8 mouse cellular contexts compared by ENCODE assay signal in genomic region chr2:170418748-170419147, GRCm38 (mm10). TPM values are rescaled to one million over a fixed set of nuclear protein-coding genes. Genes with fewer than 3 reads are reported as not detected.
A peak's percentile ranks its signal among the peaks of the same experiment; 100 is the strongest.
DNase-seq lines count a peak whose midpoint lies in the region; ATAC-seq and TF ChIP-seq lines count a peak whose summit lies in the region.

No protein-coding gene starts in this region.

- peak; percentile 65 to 79 for DNase-seq in cerebellum, postnatal 10 days
- peak; percentile 38 for DNase-seq in kidney, postnatal 10 days
- DNase-seq in ES-CJ7 (ENCODE audit: low read depth, low spot score) = peak; percentile 68
- peak; percentile 69 for DNase-seq in hindbrain, postnatal 0 days (ENCODE audit: low spot score)
- DNase-seq in splenic B cell, adult 2 months (ENCODE audit: low read depth, low spot score) = peak; percentile 18
- no peak for DNase-seq in Muller cell, postnatal 12 days (ENCODE audit: inconsistent ontology term)

- H3K27me3 ChIP-seq in kidney, embryonic 15.5 days = no peaks in the 10 kb centered on the region
- no peaks in the 10 kb centered on the region for H3K27me3 ChIP-seq in hindbrain, postnatal 0 days (ENCODE audit: insufficient read depth, low read length)
- H3K27me3 ChIP-seq in splenic B cell, adult 2 months (ENCODE audit: control insufficient read depth, insufficient read depth, low read length, poor library complexity, severe bottlenecking) = no peaks in the 10 kb centered on the region

- 47% methylated on average over 10 of the region's 10 CpGs for WGBS in kidney, embryonic 15.5 days
- WGBS in hindbrain, postnatal 0 days = 50% methylated on average over 10 of the region's 10 CpGs

- no peak overlapping the region for H3K4me2 ChIP-seq in kidney, embryonic 15.5 days
- H3K4me2 ChIP-seq in hindbrain, postnatal 0 days (ENCODE audit: low read depth, low read length) = no peak overlapping the region

- ATAC-seq in cerebellum, adult (ENCODE audit: insufficient number of reproducible peaks, low FRiP score, low TSS enrichment) = no peak
- no peak for ATAC-seq in kidney, embryonic 15.5 days (replicated peaks; ENCODE audit: low FRiP score)
- ATAC-seq in hindbrain, postnatal 0 days = no peak

- H3K36me3 ChIP-seq in kidney, embryonic 15.5 days = no peaks in the 10 kb centered on the region
- no peaks in the 10 kb centered on the region for H3K36me3 ChIP-seq in hindbrain, postnatal 0 days (ENCODE audit: insufficient read depth, low read length)
- H3K36me3 ChIP-seq in splenic B cell, adult 2 months (ENCODE audit: control insufficient read depth, insufficient read depth, low read length, poor library complexity, severe bottlenecking) = no peaks in the 10 kb centered on the region

- no peak overlapping the region for H3K4me3 ChIP-seq in kidney, embryonic 15.5 days (replicated peaks)
- H3K4me3 ChIP-seq in hindbrain, postnatal 0 days (ENCODE audit: low read length) = no peak overlapping the region

- H3K4me1 ChIP-seq in kidney, embryonic 15.5 days = no peaks in the 10 kb centered on the region
- no peaks in the 10 kb centered on the region for H3K4me1 ChIP-seq in hindbrain, postnatal 0 days (ENCODE audit: insufficient read depth, low read length)

- no peaks in the 10 kb centered on the region for H3K9me3 ChIP-seq in kidney, embryonic 15.5 days (replicated peaks)
- H3K9me3 ChIP-seq in hindbrain, postnatal 0 days (ENCODE audit: low read length) = no peaks in the 10 kb centered on the region

- no peak overlapping the region for H3K9ac ChIP-seq in kidney, embryonic 15.5 days
- H3K9ac ChIP-seq in hindbrain, postnatal 0 days (replicated peaks; ENCODE audit: low read length) = no peak overlapping the region

- peak; percentile 76 for TF ChIP-seq CTCF in hindbrain, postnatal 0 days (IDR thresholded peaks at IDR 0.05; ENCODE audit: low read depth)

- no peak overlapping the region for H3K27ac ChIP-seq in kidney, embryonic 15.5 days
- no peak overlapping the region for H3K27ac ChIP-seq in hindbrain, postnatal 0 days

RNA-seq across cellular contexts. Expression of gene Bcas1, which starts 8.9 kb away (rescaled TPM):
- 0.58 and 1.7 TPM in 2 replicates for polyA plus RNA-seq in kidney, embryonic 15.5 days (2015; fragmentation: Nextera tagmentation; extraction: Ambion mirVana)
- total RNA-seq in hindbrain, postnatal 0 days (2014; rRNA removed) = 22.6 and 40.6 TPM in 2 replicates
- polyA plus RNA-seq in hindbrain, postnatal 0 days (2015; fragmentation: Nextera tagmentation; extraction: Ambion mirVana) = 34.6 and 41.3 TPM in 2 replicates

Comparison
In these comparisons a context has a peak if more than half of its experiments do, and no peak if none do; other contexts are left out.
1. RNA of gene Bcas1, which starts 8.9 kb away (polyA plus RNA-seq): 34.6 to 41.3 TPM in hindbrain, postnatal 0 days; 0.58 to 1.7 TPM in kidney, embryonic 15.5 days; every median in the first group is over 10 times any median in the second.